Mouse (Mus musculus): Measurements from ENCODE around the gene Irf8.

DNA sequence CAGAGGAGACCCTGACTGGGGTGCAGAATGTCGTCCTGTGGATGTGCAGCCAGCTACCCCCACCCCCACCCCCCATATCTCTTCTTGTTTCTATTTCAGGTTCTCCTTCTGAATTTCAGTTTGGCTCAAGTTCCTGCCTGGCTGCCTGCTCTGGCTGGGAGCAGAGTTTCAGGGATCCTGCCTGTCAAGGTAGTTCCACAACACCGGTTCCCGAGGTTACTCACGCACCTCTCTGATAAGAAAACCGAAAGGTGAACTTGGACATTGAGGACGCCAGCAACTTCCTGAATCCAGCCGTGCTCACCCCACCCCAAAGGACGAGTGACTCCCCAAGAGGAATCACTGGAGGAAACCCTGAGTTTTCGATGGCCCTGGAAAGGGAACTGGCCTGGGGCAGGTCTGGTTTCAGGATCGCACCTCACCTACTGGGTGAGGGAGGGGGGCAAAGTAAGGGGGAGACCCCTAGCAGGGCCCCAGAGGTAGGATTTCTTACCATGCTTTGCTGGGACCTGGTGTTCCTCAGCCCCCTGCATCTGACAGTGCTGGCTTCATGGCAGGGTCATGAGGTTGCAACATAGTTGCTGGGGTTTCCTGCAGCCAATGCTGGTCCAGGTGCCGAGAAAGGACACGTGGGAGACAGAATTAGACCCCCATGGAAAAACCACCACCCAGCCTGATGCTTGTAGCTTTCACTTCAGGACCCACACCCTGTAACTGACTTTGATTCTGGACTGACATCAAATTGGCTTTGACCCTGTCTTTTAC, 32.5 kb downstream of the Irf8 start:
- TF ChIP-seq POLR2A (IDR thresholded peaks at IDR 0.05; ENCODE audit: extremely low read depth, insufficient read depth, low read length) (no peak), CTCF (IDR thresholded peaks at IDR 0.05; ENCODE audit: low read depth, low read length) (no peak)

Data from liver, adult 2 months (tissue).